33 mouse cellular contexts compared by ENCODE assay signal in the genomic region with DNA sequence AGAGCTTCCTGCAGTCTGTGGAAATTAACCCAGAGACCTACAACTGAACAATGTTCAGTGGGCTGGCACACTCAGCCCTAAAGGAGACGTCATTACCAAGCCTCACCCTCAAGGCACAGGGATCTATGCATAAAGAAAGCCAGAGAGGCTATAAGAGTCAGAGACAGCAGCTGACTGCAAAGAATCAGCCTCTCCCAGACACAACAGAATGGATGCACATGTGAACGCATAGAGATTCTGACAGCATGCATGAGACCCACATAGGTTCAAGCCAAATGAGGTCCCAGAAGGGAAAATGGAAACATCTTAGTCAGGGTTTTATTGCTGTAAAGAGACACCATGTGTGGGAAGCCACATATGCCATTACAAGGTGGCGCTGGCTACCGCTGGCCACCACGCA. TPM values are rescaled to one million over a fixed set of nuclear protein-coding genes. Genes with fewer than 3 reads are reported as not detected.
"Had no signal": no experiment of that assay in that cellular context is flagged by ENCODE, and none has a peak within 500 bp of the region (broad histone marks: within the 10 kb centered on the region; RNA-seq: fewer than 3 reads in every experiment).

No protein-coding gene starts in this region.

- ATAC-seq: hindbrain, postnatal 0 days; intestine, embryonic 16.5 days; liver, embryonic 12.5 days had no signal

- DNase-seq: gastrocnemius, postnatal 14 days; gastrocnemius, postnatal 36 days; heart, adult 18-20 months; heart, postnatal 14 days; heart, postnatal 36 days; kidney, adult 11 months; kidney, adult 2 months; kidney, adult 9 months; kidney, postnatal 14 days; kidney, postnatal 36 days; layer of hippocampus, adult 9-11 months; layer of hippocampus, postnatal 36 days; left cerebral cortex, postnatal 4 days had no signal

- H3K9me3 ChIP-seq: heart, embryonic 15.5 days; hindbrain, embryonic 13.5 days; hindbrain, embryonic 15.5 days; kidney, embryonic 15.5 days; limb, embryonic 13.5 days; limb, embryonic 15.5 days; liver, embryonic 12.5 days had no signal

- H3K4me3 ChIP-seq: heart, embryonic 10.5 days; heart, embryonic 13.5 days; heart, embryonic 15.5 days; hindbrain, embryonic 13.5 days; hindbrain, embryonic 15.5 days; kidney, embryonic 15.5 days; limb, embryonic 13.5 days; limb, embryonic 15.5 days; liver, embryonic 12.5 days had no signal

- H3K9ac ChIP-seq: heart, embryonic 13.5 days; heart, embryonic 15.5 days; hindbrain, embryonic 13.5 days; hindbrain, embryonic 15.5 days; kidney, embryonic 15.5 days; limb, embryonic 13.5 days; limb, embryonic 15.5 days; liver, embryonic 12.5 days; liver, embryonic 14.5 days had no signal

- H3K27me3 ChIP-seq: heart, embryonic 13.5 days; heart, embryonic 15.5 days; hindbrain, embryonic 13.5 days; hindbrain, embryonic 15.5 days; kidney, embryonic 15.5 days; limb, embryonic 13.5 days; limb, embryonic 15.5 days; liver, embryonic 12.5 days had no signal

- H3K4me1 ChIP-seq: heart, embryonic 10.5 days; heart, embryonic 13.5 days; heart, embryonic 15.5 days; hindbrain, embryonic 13.5 days; hindbrain, embryonic 15.5 days; kidney, embryonic 15.5 days; limb, embryonic 13.5 days; limb, embryonic 15.5 days; liver, embryonic 12.5 days had no signal

- H3K4me2 ChIP-seq: heart, embryonic 13.5 days; heart, embryonic 15.5 days; hindbrain, embryonic 13.5 days; hindbrain, embryonic 15.5 days; kidney, embryonic 15.5 days; limb, embryonic 13.5 days; limb, embryonic 15.5 days; liver, embryonic 12.5 days had no signal

- H3K36me3 ChIP-seq: heart, embryonic 10.5 days; heart, embryonic 13.5 days; heart, embryonic 15.5 days; hindbrain, embryonic 13.5 days; hindbrain, embryonic 15.5 days; kidney, embryonic 15.5 days; limb, embryonic 13.5 days; limb, embryonic 15.5 days; liver, embryonic 12.5 days had no signal

- H3K27ac ChIP-seq: heart, embryonic 10.5 days; heart, embryonic 13.5 days; heart, embryonic 15.5 days; hindbrain, embryonic 13.5 days; hindbrain, embryonic 15.5 days; hindbrain, postnatal 0 days; kidney, embryonic 15.5 days; kidney, postnatal 0 days; limb, embryonic 13.5 days; limb, embryonic 15.5 days; liver, embryonic 12.5 days; liver, embryonic 14.5 days had no signal

RNA-seq across cellular contexts. Expression of a gene that starts 42.9 kb away (rescaled TPM):
- polyA plus RNA-seq: heart, postnatal 0 days had no signal

RNA-seq across cellular contexts. Expression of a gene that starts 46.4 kb away (rescaled TPM):
- polyA plus RNA-seq: gonadal fat pad, adult 2 months; heart, embryonic 10.5 days; heart, embryonic 13.5 days; heart, embryonic 15.5 days; heart, postnatal 0 days; hindbrain, embryonic 13.5 days; hindbrain, embryonic 15.5 days; hindbrain, postnatal 0 days; intestine, embryonic 14.5 days; intestine, embryonic 16.5 days; kidney, adult 2 months; kidney, embryonic 15.5 days; large intestine, adult 2 months; limb, embryonic 11.5 days; limb, embryonic 13.5 days; limb, embryonic 15.5 days; liver, adult 2 months; liver, embryonic 12.5 days; liver, embryonic 14.5 days; liver, embryonic 16.5 days had no signal
